Mouse (Mus musculus) stomach, postnatal 0 days (tissue): ENCODE data around the gene Olfr784. TPM values are rescaled to one million over a fixed set of nuclear protein-coding genes. Genes with fewer than 3 reads are reported as not detected.

Source experiments
- ATAC-seq: fragments of 200-750 bp; cut with Nextera tagmentation; 2 replicates; pipeline ENCODE4 v1.8.0; 2017; ENCODE audit not compliant: low FRiP score, low TSS enrichment
- DNase-seq: peaks from one replicate; pipeline ENCODE4 v3.0.0-alpha.2; 2016; ENCODE audit warnings: low spot score
- H3K27ac ChIP-seq: fragments of 300-500 bp; sonication (generic); replicated peaks from 2 replicates; pipeline ENCODE4 v1.5.1; 2014; ENCODE audit warnings: mild to moderate bottlenecking, control low read depth
- H3K27me3 ChIP-seq: fragments of 300-500 bp; sonication (generic); 2 replicates; pipeline ENCODE4 v1.6.1; 2014; ENCODE audit warnings: low read length; ENCODE audit not compliant: control insufficient read depth, insufficient read depth
- H3K36me3 ChIP-seq: fragments of 300-500 bp; sonication (generic); 2 replicates; pipeline ENCODE4 v1.6.1; 2014; ENCODE audit warnings: low read length, mixed read lengths; ENCODE audit not compliant: control insufficient read depth, insufficient read depth
- H3K4me1 ChIP-seq: fragments of 300-500 bp; sonication (generic); replicated peaks from 2 replicates; pipeline ENCODE4 v1.6.1; 2014; ENCODE audit warnings: antibody characterized with exemption; ENCODE audit not compliant: control insufficient read depth, insufficient read depth
- H3K4me2 ChIP-seq: fragments of 300-500 bp; sonication (generic); replicated peaks from 2 replicates; pipeline ENCODE4 v1.6.1; 2014; ENCODE audit warnings: low read depth, mild to moderate bottlenecking, control low read depth, moderate library complexity
- H3K4me3 ChIP-seq: fragments of 300-500 bp; sonication (generic); 2 replicates; pipeline ENCODE4 v1.5.1; 2014; ENCODE audit warnings: low read depth, low read length, control low read depth
- H3K9ac ChIP-seq: fragments of 300-500 bp; sonication (generic); 2 replicates; pipeline ENCODE4 v1.6.1; 2014; ENCODE audit warnings: mild to moderate bottlenecking, low read length, control low read depth, mixed read lengths
- H3K9me3 ChIP-seq: fragments of 300-500 bp; sonication (generic); 2 replicates; pipeline ENCODE4 v1.6.1; 2016; ENCODE audit warnings: low read length; ENCODE audit not compliant: control insufficient read depth
- CTCF ChIP-seq: IDR thresholded peaks from 2 replicates; pipeline ENCODE4 v1.5.1; 2016; ENCODE audit warnings: antibody characterized with exemption, low read depth, mild to moderate bottlenecking, moderate library complexity
- EP300 ChIP-seq: optimal IDR thresholded peaks from 2 replicates; pipeline ENCODE3; 2016; ENCODE audit warnings: antibody characterized with exemption
- WGBS: fragments of 180-500 bp; shearing (Covaris S2); extraction: QIAGEN DNeasy Blood & Tissue Kit; methylation state at CpG from one replicate; pipeline ENCODE4 v1.1.7; 2014; 5-methylcytosine and 5-hydroxymethylcytosine counted together
- polyA plus RNA-seq: library from polyadenylated mRNA; unstranded; fragments of >200 nt; fragmentation: Nextera tagmentation; extraction: Ambion mirVana; gene quantifications from 2 replicates; pipeline ENCODE4 v1.2.1, GENCODE M21; 2015

Gene Olfr784
- polyA plus RNA-seq, 1 experiment from 2014 or later: not detected

DNA sequence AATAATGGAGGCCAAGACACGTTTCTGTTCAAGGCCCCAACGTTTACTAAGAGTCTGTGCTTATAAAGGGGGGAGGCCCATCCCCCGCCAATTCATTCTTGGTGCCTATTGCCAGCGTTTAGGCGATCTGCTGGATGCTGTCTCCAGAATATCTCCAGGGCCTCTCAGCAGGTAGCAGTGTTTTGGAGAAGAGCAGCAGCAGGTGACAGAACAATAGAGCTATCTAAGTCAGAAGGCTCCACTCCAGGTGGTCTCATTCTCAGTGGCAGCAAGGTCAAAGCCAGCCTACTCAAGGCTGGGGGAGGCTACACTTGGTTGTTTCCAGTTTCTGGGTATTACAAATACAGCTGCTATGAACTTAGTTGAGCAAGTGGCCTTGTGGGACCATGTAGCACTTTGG lies 17.0 kb downstream of the Olfr784 start:
- Histone ChIP-seq H3K9me3 (no peaks in the 10 kb centered on the region), H3K4me2 (no peak overlapping the region)
- 48% methylated on average over 5 of the region's 5 CpGs for WGBS

GRCm38 (mm10) chr10:129405126-129405525 lies 21.2 kb downstream of the Olfr784 start, which contains the start of gene Olfr785:
Gene Olfr785 (plus strand): TSS chr10:129405426.
- no peak within 1 kb of the TSS for H3K27ac ChIP-seq
- no peak within 1 kb of the TSS for H3K4me3 ChIP-seq
- H3K4me2 ChIP-seq: no peak within 1 kb of the TSS
- WGBS: 67% methylated on average over 2 of the region's 2 CpGs
- H3K27me3 ChIP-seq: no peaks in the 10 kb centered on the region
- H3K4me1 ChIP-seq: no peaks in the 10 kb centered on the region
- DNase-seq (no peak), ATAC-seq (no peak)
- no peak for TF ChIP-seq EP300
- no peak for TF ChIP-seq CTCF
- no peak within 1 kb of the TSS for H3K9ac ChIP-seq
- no peaks in the 10 kb centered on the region for H3K36me3 ChIP-seq
- no peaks in the 10 kb centered on the region for H3K9me3 ChIP-seq

More for the DNA sequence above, 17.0 kb downstream of the Olfr784 start:
- H3K9ac ChIP-seq: no peak overlapping the region
- TF ChIP-seq EP300: no peak
- H3K27ac ChIP-seq: no peak overlapping the region
- no peaks in the 10 kb centered on the region for H3K4me1 ChIP-seq
- DNase-seq (no peak), ATAC-seq (no peak)
- no peak overlapping the region for H3K4me3 ChIP-seq
- no peaks in the 10 kb centered on the region for H3K27me3 ChIP-seq
- no peaks in the 10 kb centered on the region for H3K36me3 ChIP-seq

- no peak within 1 kb of the TSS for H3K9ac ChIP-seq
- DNase-seq (no peak), ATAC-seq (no peak)
- H3K4me3 ChIP-seq: no peak within 1 kb of the TSS
- H3K9me3 ChIP-seq: no peaks in the 10 kb centered on the region
- no peak within 1 kb of the TSS for H3K4me2 ChIP-seq
- no peaks in the 10 kb centered on the region for H3K27me3 ChIP-seq
- no peak within 1 kb of the TSS for H3K27ac ChIP-seq
- no peaks in the 10 kb centered on the region for H3K36me3 ChIP-seq
- H3K4me1 ChIP-seq: no peaks in the 10 kb centered on the region
- no peak for TF ChIP-seq EP300
- no peak for TF ChIP-seq CTCF
Measured at GRCm38 (mm10) chr10:129427006-129427405, 43.1 kb downstream of the Olfr784 start, which contains the start of gene Olfr786. Gene Olfr786 (plus strand): TSS chr10:129427306.

Other genes starting within 250 kb of the Olfr784 start
- gene Olfr770, start 245.1 kb upstream of the Olfr784 start, polyA plus RNA-seq: not detected in 2 replicates
- gene Olfr771, start 219.3 kb upstream of the Olfr784 start, polyA plus RNA-seq: not detected in 2 replicates
- not detected in 2 replicates for gene Olfr772, start 206.2 kb upstream of the Olfr784 start, polyA plus RNA-seq
- gene Olfr773, start 196.7 kb upstream of the Olfr784 start, polyA plus RNA-seq: not detected in 2 replicates
- not detected in 2 replicates for gene Olfr774, start 147.9 kb upstream of the Olfr784 start, polyA plus RNA-seq
- not detected in 2 replicates for gene Olfr775, start 135.7 kb upstream of the Olfr784 start, polyA plus RNA-seq
- not detected in 2 replicates for gene Olfr776, start 125.0 kb upstream of the Olfr784 start, polyA plus RNA-seq
- not detected in 2 replicates for gene Olfr777, start 112.6 kb upstream of the Olfr784 start, polyA plus RNA-seq
- gene Olfr780, start 66.0 kb upstream of the Olfr784 start, polyA plus RNA-seq: not detected in 2 replicates
- gene Olfr781, start 55.2 kb upstream of the Olfr784 start, polyA plus RNA-seq: not detected in 2 replicates
- gene Olfr782, start 35.2 kb upstream of the Olfr784 start, polyA plus RNA-seq: not detected in 2 replicates
- not detected in 2 replicates for gene Olfr785, start 21.3 kb downstream of the Olfr784 start, polyA plus RNA-seq
- gene Olfr786, start 43.2 kb downstream of the Olfr784 start, polyA plus RNA-seq: 0.06 TPM in 1 of 2 replicates, not detected in the other
- not detected in 2 replicates for gene Olfr787, start 77.8 kb downstream of the Olfr784 start, polyA plus RNA-seq
- gene Olfr788, start 86.9 kb downstream of the Olfr784 start, polyA plus RNA-seq: not detected in 2 replicates
- gene Olfr789, start 100.7 kb downstream of the Olfr784 start, polyA plus RNA-seq: not detected in 2 replicates
- not detected in 2 replicates for gene Olfr790, start 114.4 kb downstream of the Olfr784 start, polyA plus RNA-seq
- not detected in 2 replicates for gene Olfr791, start 137.7 kb downstream of the Olfr784 start, polyA plus RNA-seq
- not detected in 2 replicates for gene Olfr792, start 155.1 kb downstream of the Olfr784 start, polyA plus RNA-seq
- not detected in 2 replicates for gene Olfr794, start 183.6 kb downstream of the Olfr784 start, polyA plus RNA-seq
- not detected in 2 replicates for gene Olfr796, start 228.5 kb downstream of the Olfr784 start, polyA plus RNA-seq
- gene Olfr798, start 243.9 kb downstream of the Olfr784 start, polyA plus RNA-seq: not detected in 2 replicates